Mouse (Mus musculus) thymus, adult 2 months (tissue): ENCODE measurements around the gene Tmc6. TPM values are rescaled to one million over a fixed set of nuclear protein-coding genes. Genes with fewer than 3 reads are reported as not detected.
"Not testable (repeated sequence)": the region's sequence is repeated elsewhere in the genome, so short reads cannot be mapped to it uniquely, and the experiment has no call there.

ENCODE experiments used
- DNase-seq: peaks from one replicate; pipeline ENCODE4 v3.0.0; 2021
- H3K27ac ChIP-seq: fragments of 200-500 bp; 2 replicates; pipeline ENCODE4 v1.5.1; 2012; ENCODE audit warnings: low read length, control low read depth; ENCODE audit not compliant: control insufficient read depth, insufficient read depth
- H3K27me3 ChIP-seq: fragments of 200-500 bp; 2 replicates; pipeline ENCODE4 v1.6.1; 2012; ENCODE audit warnings: mild to moderate bottlenecking, low read length, moderate library complexity, mixed read lengths; ENCODE audit not compliant: control insufficient read depth, insufficient read depth
- H3K36me3 ChIP-seq: fragments of 200-500 bp; 2 replicates; pipeline ENCODE4 v1.6.1; 2012; ENCODE audit warnings: mild to moderate bottlenecking, low read length, moderate library complexity; ENCODE audit not compliant: control insufficient read depth, insufficient read depth
- H3K4me1 ChIP-seq: fragments of 200-500 bp; replicated peaks from 2 replicates; pipeline ENCODE4 v1.6.1; 2012; ENCODE audit warnings: low read length; ENCODE audit not compliant: control insufficient read depth, insufficient read depth
- H3K4me3 ChIP-seq: fragments of 200-500 bp; 2 replicates; pipeline ENCODE4 v1.5.1; 2012; ENCODE audit warnings: mild to moderate bottlenecking, low read length, control low read depth, moderate library complexity; ENCODE audit not compliant: control insufficient read depth, insufficient read depth
- CTCF ChIP-seq: fragments of 200-500 bp; IDR thresholded peaks from 2 replicates; pipeline ENCODE4 v1.5.1; 2012; ENCODE audit warnings: mild to moderate bottlenecking, control low read depth, low read length, moderate library complexity, borderline replicate concordance; ENCODE audit not compliant: control insufficient read depth, poor library complexity, insufficient read depth; ENCODE audit errors: extremely low read depth
- POLR2A ChIP-seq: fragments of 200-500 bp; IDR thresholded peaks from 2 replicates; pipeline ENCODE4 v1.6.1; 2012; ENCODE audit warnings: mild to moderate bottlenecking, low read length, control low read depth, moderate library complexity; ENCODE audit not compliant: control insufficient read depth, poor library complexity, insufficient read depth; ENCODE audit errors: extremely low read depth
- WGBS: fragments of 180-500 bp; shearing (Covaris S2); methylation state at CpG from one replicate; pipeline ENCODE4 v1.1.7; 2018; 5-methylcytosine and 5-hydroxymethylcytosine counted together
- polyA plus RNA-seq: library from polyadenylated mRNA; depleted of rRNA; stranded (reverse); fragments of >200 nt; gene quantifications from 2 replicates; pipeline ENCODE4 v1.2.3, GENCODE M21; 2012

Tmc6 gene
- polyA plus RNA-seq, 1 experiment: 201 TPM

GRCm38 (mm10) chr11:117821868-117822267 is 39.9 kb upstream of the Tmc6 start:
- no peak for TF ChIP-seq POLR2A
- TF ChIP-seq CTCF: no peak
- WGBS: 98% methylated on average over 9 of the region's 9 CpGs
- Histone ChIP-seq H3K27ac (no peak overlapping the region), H3K27me3 (no peaks in the 10 kb centered on the region), H3K4me3 (no peak overlapping the region), H3K4me1 (peaks cover 29% of the 10 kb centered on the region), H3K36me3 (peaks cover 17% of the 10 kb centered on the region)
- no peak for DNase-seq

- Histone ChIP-seq H3K4me3 (no peak overlapping the region), H3K27me3 (no peaks in the 10 kb centered on the region), H3K4me1 (peaks cover 12% of the 10 kb centered on the region), H3K36me3 (peaks cover 23% of the 10 kb centered on the region), H3K27ac (no peak overlapping the region)
- TF ChIP-seq POLR2A (no peak), CTCF (no peak)
- no peak for DNase-seq
- WGBS: over 99% methylated on average over 7 of the region's 7 CpGs
Measured at GRCm38 (mm10) chr11:117820173-117820572, 38.2 kb upstream of the Tmc6 start.

DNA sequence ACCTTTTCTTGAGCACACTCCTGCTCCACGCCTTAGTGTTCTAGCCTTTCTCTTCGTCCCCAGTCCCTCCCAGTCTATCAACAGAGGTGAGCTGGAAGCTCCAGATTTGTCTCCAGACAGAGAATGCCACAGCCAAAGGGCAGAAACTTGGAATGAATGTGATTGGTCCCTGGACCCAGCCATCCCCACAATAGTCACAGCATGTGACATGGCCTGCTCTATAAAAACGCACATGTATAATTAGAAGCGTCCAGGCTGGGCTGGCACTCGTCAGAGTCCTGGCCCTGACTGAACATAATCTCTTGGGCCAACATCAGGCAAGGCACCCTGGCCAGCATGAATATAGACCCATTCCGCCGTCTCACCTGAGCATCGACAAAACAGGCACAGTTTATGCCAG is 37.1 kb upstream of the Tmc6 start:
- Histone ChIP-seq H3K4me1 (peaks cover 3% of the 10 kb centered on the region), H3K27ac (no peak overlapping the region), H3K36me3 (peaks cover 23% of the 10 kb centered on the region), H3K4me3 (no peak overlapping the region), H3K27me3 (no peaks in the 10 kb centered on the region)
- no peak for TF ChIP-seq POLR2A
- no peak for TF ChIP-seq CTCF
- no peak for DNase-seq
- 94% methylated on average over 8 of the region's 8 CpGs for WGBS

DNA sequence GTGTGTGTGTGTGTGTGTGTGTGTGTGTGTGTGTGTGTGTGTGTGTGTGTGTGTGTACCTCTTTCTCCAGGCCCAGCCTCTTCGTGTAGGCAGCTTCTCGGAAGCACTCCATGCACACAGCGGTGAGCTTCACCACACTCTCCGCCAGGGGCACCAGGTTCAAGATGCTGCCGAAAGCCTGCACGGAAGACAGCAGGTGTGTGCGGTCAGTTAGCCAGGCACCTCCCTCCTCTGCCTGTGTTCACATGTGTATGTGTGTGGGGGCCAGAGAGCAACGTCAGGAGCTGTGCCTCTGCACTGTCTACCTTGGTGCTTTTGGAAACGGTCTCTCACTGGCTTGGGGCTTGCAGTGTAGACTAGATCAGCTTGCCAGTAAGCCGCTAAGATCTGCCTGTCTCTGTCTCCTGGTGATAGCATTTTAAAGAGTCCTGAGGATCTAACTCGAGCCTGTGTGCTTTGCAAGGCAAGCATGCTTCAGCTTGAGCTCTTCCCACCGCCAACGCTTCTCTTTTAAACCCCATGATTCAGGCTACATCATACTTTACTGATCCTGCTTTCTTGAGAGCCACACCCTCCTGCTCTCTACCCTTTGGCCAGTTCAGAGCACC is 34.5 kb upstream of the Tmc6 start:
- Histone ChIP-seq H3K4me1 (no peaks in the 10 kb centered on the region), H3K27me3 (no peaks in the 10 kb centered on the region)
- no peak for TF ChIP-seq POLR2A
- no peak for TF ChIP-seq CTCF

GRCm38 (mm10) chr11:117815850-117816249 is 33.9 kb upstream of the Tmc6 start:
- not testable (repeated sequence) for H3K27me3 ChIP-seq, DNase-seq, H3K27ac ChIP-seq, H3K4me3 ChIP-seq, H3K4me1 ChIP-seq
- peaks cover 17% of the 10 kb centered on the region for H3K36me3 ChIP-seq
- WGBS: 97% methylated on average over 9 of the region's 9 CpGs

More for the DNA sequence above, 34.5 kb upstream of the Tmc6 start:
- H3K4me3 ChIP-seq: no peak overlapping the region
- peaks cover 23% of the 10 kb centered on the region for H3K36me3 ChIP-seq
- no peak for DNase-seq
- H3K27ac ChIP-seq: no peak overlapping the region
- WGBS: 97% methylated on average over 13 of the region's 13 CpGs

GRCm38 (mm10) chr11:117814704-117815366 is 32.8 kb upstream of the Tmc6 start:
- no peaks in the 10 kb centered on the region for H3K27me3 ChIP-seq
- 95% methylated on average over 6 of the region's 6 CpGs for WGBS
- no peak overlapping the region for H3K27ac ChIP-seq
- TF ChIP-seq POLR2A: no peak
- TF ChIP-seq CTCF: no peak
- peaks cover 17% of the 10 kb centered on the region for H3K36me3 ChIP-seq
- DNase-seq: no peak
- peaks cover 7% of the 10 kb centered on the region; the same call in 1 of the 2 replicates for H3K4me1 ChIP-seq
- H3K4me3 ChIP-seq: no peak overlapping the region
